Mouse (Mus musculus): ENCODE measurements around the gene Hs6st3.
"Not testable (repeated sequence)": the region's sequence is repeated elsewhere in the genome, so short reads cannot be mapped to it uniquely, and the experiment has no call there.

Gene Hs6st3

GRCm38 (mm10) chr14:119450471-119450870 lies 312.3 kb downstream of the Hs6st3 start:
- peak; percentile 48 for DNase-seq (ENCODE audit: low spot score)

DNA sequence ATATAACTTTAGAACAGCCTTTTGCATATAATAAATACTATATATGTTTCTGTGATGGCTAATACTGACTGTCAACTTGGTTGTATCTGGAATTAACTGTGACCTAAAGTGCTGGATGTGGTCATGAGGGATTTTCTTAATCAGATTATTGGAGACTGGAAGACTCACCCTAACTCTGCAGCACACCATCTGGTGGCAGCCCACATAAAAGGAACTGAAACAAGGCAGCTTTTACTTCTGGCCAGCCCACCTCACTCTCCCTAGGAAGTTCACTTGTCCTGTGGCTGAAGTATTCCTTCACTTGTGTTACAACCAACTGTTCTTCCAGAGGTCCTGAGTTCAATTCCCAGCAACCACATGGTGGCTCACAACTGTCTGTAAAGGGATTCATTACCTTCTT lies 313.5 kb downstream of the Hs6st3 start:
- no peak for DNase-seq (ENCODE audit: low spot score)

DNA sequence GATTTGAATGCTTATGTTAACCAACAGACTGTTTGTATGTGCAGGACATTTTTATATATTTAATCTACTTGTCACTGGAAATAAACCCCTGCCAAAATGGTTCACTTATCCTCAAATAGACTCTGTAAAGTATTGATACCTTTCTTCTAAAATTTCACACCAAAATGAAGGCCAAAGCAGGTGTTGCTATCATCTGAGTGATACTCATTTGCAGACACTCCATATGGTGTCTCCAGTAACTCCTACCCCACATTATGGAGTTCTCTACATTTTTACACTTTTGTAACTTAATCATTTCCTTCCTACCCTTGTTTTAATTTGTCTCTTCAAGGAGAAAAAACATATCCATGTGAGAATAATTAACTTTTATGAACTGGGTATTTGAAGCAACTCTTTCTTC lies 314.2 kb downstream of the Hs6st3 start:
- no peak for DNase-seq (ENCODE audit: low spot score)

DNA sequence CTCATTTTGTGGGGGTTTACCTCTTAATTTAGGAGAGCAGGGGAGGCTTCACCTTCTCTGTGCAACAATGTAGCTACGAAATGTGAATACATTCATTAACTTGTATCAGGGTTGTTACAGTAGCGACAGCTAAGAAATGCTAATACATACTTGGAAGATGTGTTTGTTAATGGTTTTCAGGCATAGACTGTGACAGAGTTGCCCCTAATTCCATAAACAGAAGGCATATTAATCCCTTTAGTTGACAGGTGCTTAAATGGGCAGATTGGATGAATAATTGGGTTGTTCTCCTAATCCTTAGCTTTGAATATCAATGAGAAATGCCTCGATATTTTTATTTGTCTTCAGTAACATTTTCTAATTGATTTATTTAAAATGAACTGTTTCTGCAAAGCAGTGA lies 314.7 kb downstream of the Hs6st3 start:
- no peak for DNase-seq (ENCODE audit: low spot score)

DNA sequence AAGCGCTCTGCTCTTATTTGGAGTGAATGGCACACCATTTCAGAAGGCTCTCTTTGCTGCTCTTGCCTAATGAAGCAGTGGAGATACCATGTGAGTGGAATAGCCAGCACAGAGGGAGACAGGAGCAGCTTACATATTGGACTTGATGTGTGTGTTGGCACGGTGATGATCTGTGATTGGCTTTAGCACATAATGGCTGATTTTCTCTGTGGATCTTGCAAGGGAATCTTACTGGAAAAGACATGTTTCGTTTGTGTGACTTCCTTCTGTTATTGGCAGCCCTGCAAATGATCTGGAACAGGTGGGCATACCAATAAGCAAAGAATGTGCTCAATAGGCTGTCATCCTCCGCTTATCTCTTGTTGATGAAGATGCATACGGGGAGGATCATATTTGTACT lies 326.2 kb downstream of the Hs6st3 start:
- DNase-seq (ENCODE audit: low spot score): no peak

- no peak for DNase-seq (ENCODE audit: low spot score)
These were observed 326.7 kb downstream of the Hs6st3 start for GRCm38 (mm10) chr14:119464883-119465282.

- no peak for DNase-seq (ENCODE audit: low spot score)
These were observed 328.9 kb downstream of the Hs6st3 start for GRCm38 (mm10) chr14:119466899-119467588.

DNA sequence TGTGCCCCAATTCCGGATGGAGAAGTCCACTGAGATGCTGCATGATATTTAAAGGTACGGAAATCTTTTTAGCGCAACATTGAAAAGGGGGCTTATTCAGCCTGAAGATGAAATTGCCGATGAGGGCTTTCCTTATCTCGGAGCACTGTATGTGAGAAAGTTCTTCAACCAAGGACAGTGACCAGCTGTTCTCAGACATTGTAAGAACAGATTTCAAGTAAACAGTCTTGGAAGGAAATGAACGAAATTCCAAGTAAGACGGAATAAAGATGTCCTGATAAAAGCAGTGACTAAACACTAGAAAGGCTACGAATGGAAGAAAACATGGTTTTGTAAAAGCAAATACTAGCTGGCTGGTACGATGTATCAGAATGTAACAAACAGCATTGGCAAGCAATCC lies 338.4 kb downstream of the Hs6st3 start:
- DNase-seq (ENCODE audit: low spot score): no peak

DNA sequence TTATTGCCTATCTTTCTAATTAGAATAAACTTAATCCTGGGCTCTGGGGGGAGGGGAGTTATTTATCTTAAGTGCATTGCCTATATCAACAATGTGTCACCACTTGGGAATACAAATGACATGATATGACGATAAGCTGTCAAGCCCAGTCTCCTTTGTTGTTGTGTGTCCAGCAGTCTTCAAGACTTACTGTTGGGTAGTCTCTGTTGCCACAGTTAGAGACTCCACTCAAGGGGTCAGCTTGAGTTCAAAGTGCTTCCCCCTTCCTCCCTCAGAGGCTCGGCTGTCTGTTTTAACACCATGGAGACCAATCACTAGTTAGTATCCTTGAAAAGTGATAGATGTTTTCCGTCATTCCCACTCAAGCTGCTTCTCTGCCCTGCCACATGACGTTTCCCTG lies 339.7 kb downstream of the Hs6st3 start:
- no peak for DNase-seq (ENCODE audit: low spot score)

GRCm38 (mm10) chr14:119488978-119489703 lies 351.0 kb downstream of the Hs6st3 start:
- DNase-seq (ENCODE audit: low spot score): no peak

GRCm38 (mm10) chr14:119520632-119521031 lies 382.5 kb downstream of the Hs6st3 start:
- no peak for DNase-seq (ENCODE audit: low spot score)

DNA sequence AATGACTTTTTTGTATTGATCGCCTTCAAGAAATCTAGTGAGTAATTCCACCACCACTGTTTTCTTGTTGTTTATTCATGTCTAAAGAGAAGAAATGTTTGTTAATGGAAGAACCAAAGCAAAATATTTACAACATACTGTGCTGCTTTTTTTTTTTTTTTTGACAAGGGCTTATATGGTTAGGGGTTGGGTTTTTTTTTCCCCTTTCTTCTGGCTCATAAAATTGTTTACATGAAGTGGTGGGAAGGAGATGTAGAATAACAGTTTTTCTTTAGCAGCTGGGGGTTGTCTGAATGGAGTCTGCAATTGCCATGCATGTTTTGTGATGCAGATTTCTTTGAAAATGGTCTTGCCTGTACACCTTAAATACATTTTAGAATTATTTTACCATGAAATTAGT lies 382.9 kb downstream of the Hs6st3 start:
- DNase-seq (ENCODE audit: low spot score): no peak

GRCm38 (mm10) chr14:119532889-119533546 lies 394.9 kb downstream of the Hs6st3 start:
- DNase-seq (ENCODE audit: low spot score): no peak

DNA sequence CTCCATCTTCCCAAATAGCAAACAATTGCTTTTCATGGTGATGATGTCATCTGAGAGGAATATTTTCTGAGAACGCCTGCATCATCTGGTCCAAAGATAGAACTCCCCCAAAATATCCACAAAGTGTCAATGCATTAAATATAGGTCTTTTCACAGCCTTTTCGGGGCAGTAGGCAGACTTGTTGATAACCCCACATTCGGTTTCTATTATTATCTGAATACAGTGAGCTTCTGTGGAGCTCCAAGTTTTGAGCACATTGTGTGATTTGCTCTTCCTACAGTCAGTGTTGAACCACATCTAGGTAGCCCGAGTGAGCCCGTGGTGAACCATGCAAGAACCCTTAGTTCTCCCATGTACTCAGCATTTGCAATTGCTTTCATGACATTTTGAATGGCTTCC lies 402.4 kb downstream of the Hs6st3 start:
- DNase-seq (ENCODE audit: low spot score): no peak

DNA sequence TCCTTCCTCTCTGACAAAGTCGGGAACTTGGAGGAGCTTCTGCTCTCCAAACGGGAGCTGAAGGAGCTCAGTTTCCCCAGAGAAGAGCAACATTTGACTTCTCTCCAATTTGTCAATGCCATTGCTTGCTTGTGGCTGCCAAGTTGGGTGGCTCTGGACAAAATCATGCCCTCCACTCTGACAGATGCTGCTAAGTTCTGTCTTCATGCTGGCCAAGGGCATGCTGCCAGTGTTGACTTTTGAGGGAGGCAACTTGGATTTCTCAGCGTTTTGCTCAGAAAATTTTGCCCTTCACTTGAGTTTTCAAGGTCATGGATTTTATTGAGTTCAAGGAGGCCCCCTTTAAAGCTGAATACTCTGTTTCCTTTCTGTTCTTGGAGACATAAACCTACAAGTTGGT lies 406.5 kb downstream of the Hs6st3 start:
- no peak for DNase-seq (ENCODE audit: low spot score)

DNA sequence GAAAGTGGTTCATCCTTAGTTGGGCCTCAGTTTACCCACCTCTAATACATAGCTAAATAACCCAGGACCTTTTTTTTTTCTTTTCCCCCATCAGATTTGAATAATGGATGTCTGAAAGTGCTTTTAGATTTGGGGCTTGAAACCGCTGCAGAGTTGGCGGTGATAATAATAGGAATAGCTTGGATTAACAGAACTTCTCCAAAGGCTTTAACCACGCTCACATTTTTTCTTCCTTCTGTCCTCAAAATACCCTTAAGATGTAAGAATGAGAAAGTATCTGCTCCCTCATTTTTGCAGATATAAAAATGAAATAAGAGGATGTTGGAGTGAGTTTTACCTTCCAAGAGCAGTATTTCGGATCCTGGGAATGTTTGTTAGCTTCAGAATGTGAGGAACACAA lies 420.2 kb downstream of the Hs6st3 start:
- DNase-seq (ENCODE audit: low spot score): no peak

- peak; percentile 48 for DNase-seq (ENCODE audit: low spot score)
These were observed 443.9 kb downstream of the Hs6st3 start for GRCm38 (mm10) chr14:119582039-119582508.

- DNase-seq (ENCODE audit: low spot score): no peak
These were observed 446.9 kb downstream of the Hs6st3 start for GRCm38 (mm10) chr14:119585069-119585468.

GRCm38 (mm10) chr14:119587365-119587764 lies 449.2 kb downstream of the Hs6st3 start:
- DNase-seq (ENCODE audit: low spot score): not testable (repeated sequence)

- DNase-seq (ENCODE audit: low spot score): no peak
These were observed 466.2 kb downstream of the Hs6st3 start for GRCm38 (mm10) chr14:119604327-119604726.

- DNase-seq (ENCODE audit: low spot score): no peak
These were observed 474.7 kb downstream of the Hs6st3 start for GRCm38 (mm10) chr14:119612793-119613192.

- DNase-seq (ENCODE audit: low spot score): no peak
These were observed 491.0 kb downstream of the Hs6st3 start for GRCm38 (mm10) chr14:119629127-119629526.

- DNase-seq (ENCODE audit: low spot score): no peak
These were observed 494.9 kb downstream of the Hs6st3 start for GRCm38 (mm10) chr14:119633090-119633489.
